In the genomic region with DNA sequence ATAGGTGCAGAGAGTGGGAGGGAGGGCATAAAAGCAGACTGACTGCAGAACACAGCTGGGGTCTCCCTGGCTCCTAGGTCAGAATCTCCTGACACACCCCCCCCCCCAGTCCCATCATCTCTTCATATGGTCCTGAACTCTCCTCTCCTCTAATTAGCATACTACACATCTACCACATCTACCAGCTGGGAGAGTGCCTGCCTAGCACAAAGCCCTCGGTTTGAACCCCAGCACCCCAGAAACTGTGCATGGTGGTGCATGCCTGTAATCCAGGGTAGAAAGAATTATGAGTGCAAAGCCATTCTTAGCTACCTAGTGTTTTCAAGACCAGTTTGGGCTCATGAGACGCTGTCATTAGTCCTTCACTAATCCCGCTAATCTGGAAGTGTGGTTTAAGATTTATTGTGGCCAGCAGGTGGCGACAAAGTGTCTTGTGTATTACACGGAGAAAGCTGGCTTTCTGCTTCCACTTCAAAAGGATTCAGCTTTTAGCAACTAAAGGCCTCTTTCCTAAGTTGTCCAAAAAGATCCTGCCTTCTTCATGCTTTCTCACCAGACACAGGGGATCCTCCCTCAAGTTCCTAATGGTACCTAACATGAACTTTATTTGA, we compare ENCODE assay signal across 9 mouse cellular contexts. TPM values are rescaled to one million over a fixed set of nuclear protein-coding genes. Genes with fewer than 3 reads are reported as not detected.
DNase-seq lines count a peak whose midpoint lies in the region; ATAC-seq and TF ChIP-seq lines count a peak whose summit lies in the region.
"Had no signal": no experiment of that assay in that cellular context is flagged by ENCODE, and none has a peak within 500 bp of the region (broad histone marks: within the 10 kb centered on the region; RNA-seq: fewer than 3 reads in every experiment).

No protein-coding gene starts in this region.

- H3K4me3 ChIP-seq in neural tube, embryonic 15.5 days (replicated peaks), result no peak overlapping the region
- H3K4me3 ChIP-seq in cerebellum, adult 2 months (replicated peaks; ENCODE audit: insufficient read depth, low read depth, low read length), result no peak overlapping the region
- no peak overlapping the region for H3K4me3 ChIP-seq in kidney, embryonic 14.5 days (ENCODE audit: low read length)
- no peak overlapping the region for H3K4me3 ChIP-seq in liver, adult 2 months (ENCODE audit: insufficient read depth, low read depth, low read length)
- no peak overlapping the region for H3K4me3 ChIP-seq in neural tube, embryonic 14.5 days (ENCODE audit: low read depth, low read length)
- no peak overlapping the region for H3K4me3 ChIP-seq in thymus, adult 2 months (ENCODE audit: control insufficient read depth, insufficient read depth, low read length)
- H3K4me3 ChIP-seq: embryonic facial prominence, embryonic 12.5 days had no signal

- H3K4me1 ChIP-seq in neural tube, embryonic 15.5 days, result no peaks in the 10 kb centered on the region
- no peaks in the 10 kb centered on the region for H3K4me1 ChIP-seq in cerebellum, adult 2 months (ENCODE audit: control insufficient read depth, insufficient read depth, low read length)
- H3K4me1 ChIP-seq in kidney, embryonic 14.5 days (ENCODE audit: control insufficient read depth, insufficient read depth, low read length), result no peaks in the 10 kb centered on the region
- no peaks in the 10 kb centered on the region for H3K4me1 ChIP-seq in liver, adult 2 months (ENCODE audit: control insufficient read depth, insufficient read depth, low read length)
- no peaks in the 10 kb centered on the region for H3K4me1 ChIP-seq in neural tube, embryonic 14.5 days (ENCODE audit: control insufficient read depth, insufficient read depth, low read length)
- no peaks in the 10 kb centered on the region for H3K4me1 ChIP-seq in thymus, adult 2 months (replicated peaks; ENCODE audit: control insufficient read depth, insufficient read depth, low read length)
- H3K4me1 ChIP-seq: embryonic facial prominence, embryonic 12.5 days had no signal

- WGBS in neural tube, embryonic 15.5 days, result 11% methylated on average over 5 of the region's 5 CpGs
- 12% methylated on average over 5 of the region's 5 CpGs for WGBS in cerebellum, adult 2 months
- 22% methylated on average over 5 of the region's 5 CpGs for WGBS in kidney, embryonic 14.5 days
- 14% methylated on average over 5 of the region's 5 CpGs for WGBS in liver, adult 2 months
- WGBS in neural tube, embryonic 14.5 days, result 12% methylated on average over 5 of the region's 5 CpGs
- WGBS in thymus, adult 2 months, result 4% methylated on average over 5 of the region's 5 CpGs

- peak; percentile 53 for DNase-seq in neural tube, embryonic 10.5 days (ENCODE audit: extremely low spot score, low spot score)
- peak; percentile 52 to 61 for DNase-seq in cerebellum, adult 2 months
- peak; percentile 52 to 92 for DNase-seq in frontal cortex, adult 2 months (ENCODE audit: extremely low spot score in 1 of 2, low spot score in 1 of 2)
- peak; percentile 49 for DNase-seq in liver, adult 2 months (ENCODE audit: extremely low read depth, low read depth, low spot score)
- peak; percentile 73 for DNase-seq in thymus, adult 2 months

- peaks cover 19% of the 10 kb centered on the region for H3K27me3 ChIP-seq in neural tube, embryonic 15.5 days (replicated peaks)
- H3K27me3 ChIP-seq in cerebellum, adult 2 months (ENCODE audit: control insufficient read depth, insufficient read depth, low read length), result no peaks in the 10 kb centered on the region
- H3K27me3 ChIP-seq in kidney, embryonic 14.5 days (ENCODE audit: control insufficient read depth, insufficient read depth, low read length), result peaks cover 11% of the 10 kb centered on the region; the same call in 1 of the 2 replicates
- H3K27me3 ChIP-seq in liver, adult 2 months (ENCODE audit: control insufficient read depth, insufficient read depth, low read length), result peaks cover 6% of the 10 kb centered on the region; the same call in 1 of the 2 replicates
- no peaks in the 10 kb centered on the region for H3K27me3 ChIP-seq in neural tube, embryonic 14.5 days (ENCODE audit: control insufficient read depth, insufficient read depth, low read length)
- H3K27me3 ChIP-seq in thymus, adult 2 months (ENCODE audit: control insufficient read depth, insufficient read depth, low read length), result peaks cover 3% of the 10 kb centered on the region; the same call in 1 of the 2 replicates

- no peak overlapping the region for H3K9ac ChIP-seq in neural tube, embryonic 15.5 days (replicated peaks)
- no peak overlapping the region for H3K9ac ChIP-seq in kidney, embryonic 14.5 days (ENCODE audit: low read depth, low read length)
- H3K9ac ChIP-seq in liver, adult 2 months (ENCODE audit: low read depth, low read length), result no peak overlapping the region
- H3K9ac ChIP-seq in neural tube, embryonic 14.5 days (replicated peaks; ENCODE audit: low read depth, low read length), result no peak overlapping the region
- H3K9ac ChIP-seq: embryonic facial prominence, embryonic 12.5 days had no signal

- H3K27ac ChIP-seq in neural tube, embryonic 15.5 days (replicated peaks), result no peak overlapping the region
- no peak overlapping the region for H3K27ac ChIP-seq in cerebellum, adult 2 months (ENCODE audit: insufficient read depth, low read length)
- H3K27ac ChIP-seq in kidney, embryonic 14.5 days (ENCODE audit: low read depth, low read length), result no peak overlapping the region
- no peak overlapping the region for H3K27ac ChIP-seq in liver, adult 2 months (replicated peaks; ENCODE audit: insufficient read depth, low read depth, low read length)
- H3K27ac ChIP-seq in neural tube, embryonic 14.5 days (ENCODE audit: low read depth, low read length), result no peak overlapping the region
- H3K27ac ChIP-seq in thymus, adult 2 months (ENCODE audit: control insufficient read depth, insufficient read depth, low read length), result no peak overlapping the region
- H3K27ac ChIP-seq: embryonic facial prominence, embryonic 12.5 days had no signal

- peak; percentile 42; the same call in 1 of the 2 replicates for TF ChIP-seq CTCF in cerebellum, adult 2 months (IDR thresholded peaks at IDR 0.05; ENCODE audit: borderline replicate concordance, insufficient read depth, low read depth, low read length)
- peak; percentile 25; the same call in 1 of the 2 replicates for TF ChIP-seq CTCF in liver, adult 2 months (IDR thresholded peaks at IDR 0.05; ENCODE audit: low read depth, low read length)
- no peak for TF ChIP-seq CTCF in thymus, adult 2 months (IDR thresholded peaks at IDR 0.05; ENCODE audit: borderline replicate concordance, control insufficient read depth, extremely low read depth, insufficient read depth, low read length, poor library complexity)

- H3K4me2 ChIP-seq in neural tube, embryonic 15.5 days, result no peak overlapping the region
- no peak overlapping the region for H3K4me2 ChIP-seq in kidney, embryonic 14.5 days (replicated peaks; ENCODE audit: low read depth, low read length)
- no peak overlapping the region for H3K4me2 ChIP-seq in neural tube, embryonic 14.5 days (ENCODE audit: low read depth, low read length)
- H3K4me2 ChIP-seq: embryonic facial prominence, embryonic 12.5 days had no signal

- H3K79me2 ChIP-seq in liver, adult 2 months (ENCODE audit: control insufficient read depth, insufficient read depth, low read length), result no peaks in the 10 kb centered on the region

- no peak; the same call in 1 of the 2 replicates for ATAC-seq in neural tube, embryonic 15.5 days (ENCODE audit: low FRiP score)
- 0 out of 2 replicates have a peak, but pooled peaks have one; percentile 55 for ATAC-seq in kidney, embryonic 14.5 days (ENCODE audit: low FRiP score, low TSS enrichment)
- peak; percentile 34 for ATAC-seq in neural tube, embryonic 14.5 days (ENCODE audit: low read depth)

- 0 out of 2 replicates have a peak, but pooled peaks cover under 1% of the 10 kb centered on the region for H3K9me3 ChIP-seq in neural tube, embryonic 15.5 days (replicated peaks)
- no peaks in the 10 kb centered on the region for H3K9me3 ChIP-seq in kidney, embryonic 14.5 days (ENCODE audit: control insufficient read depth, low read length)
- no peaks in the 10 kb centered on the region for H3K9me3 ChIP-seq in neural tube, embryonic 14.5 days (ENCODE audit: control insufficient read depth, low read length)
- H3K9me3 ChIP-seq: embryonic facial prominence, embryonic 12.5 days had no signal

- H3K36me3 ChIP-seq in neural tube, embryonic 15.5 days, result no peaks in the 10 kb centered on the region
- no peaks in the 10 kb centered on the region for H3K36me3 ChIP-seq in kidney, embryonic 14.5 days (ENCODE audit: control insufficient read depth, insufficient read depth, low read length)
- no peaks in the 10 kb centered on the region for H3K36me3 ChIP-seq in liver, adult 2 months (ENCODE audit: control insufficient read depth, insufficient read depth, low read length)
- H3K36me3 ChIP-seq in neural tube, embryonic 14.5 days (ENCODE audit: control insufficient read depth, insufficient read depth, low read length), result no peaks in the 10 kb centered on the region
- no peaks in the 10 kb centered on the region for H3K36me3 ChIP-seq in thymus, adult 2 months (ENCODE audit: control insufficient read depth, insufficient read depth, low read length)
- H3K36me3 ChIP-seq: embryonic facial prominence, embryonic 12.5 days had no signal

- TF ChIP-seq POLR2A in cerebellum, adult 2 months (IDR thresholded peaks at IDR 0.05; ENCODE audit: borderline replicate concordance, insufficient read depth, low read length), result no peak
- no peak for TF ChIP-seq POLR2A in liver, adult 2 months (IDR thresholded peaks at IDR 0.05; ENCODE audit: extremely low read depth, insufficient read depth, low read length)
- TF ChIP-seq POLR2A in thymus, adult 2 months (IDR thresholded peaks at IDR 0.05; ENCODE audit: control insufficient read depth, extremely low read depth, insufficient read depth, low read length, poor library complexity), result no peak

RNA-seq across cellular contexts. Expression of gene Tescl, which starts 2.1 kb away (rescaled TPM):
- 0.24 and 0.29 TPM in 2 replicates for polyA plus RNA-seq in neural tube, embryonic 15.5 days (2015; fragmentation: Nextera tagmentation; extraction: Ambion mirVana)
- 0.22 and 0.39 TPM in 2 replicates for polyA plus RNA-seq in cerebellum, adult 2 months (2012; rRNA removed)
- not detected in 2 replicates for polyA plus RNA-seq in frontal cortex, adult 2 months (2012; rRNA removed)
- 0.26 and 0.31 TPM in 2 replicates for polyA plus RNA-seq in kidney, embryonic 14.5 days (2014; fragmentation: Nextera tagmentation; extraction: Ambion mirVana)
- total RNA-seq in liver, adult 2 months (2014; rRNA removed), result not detected in 2 replicates
- not detected in 2 replicates for polyA plus RNA-seq in liver, adult 2 months (2012; rRNA removed)
- 0.32 and 0.99 TPM in 2 replicates for polyA plus RNA-seq in neural tube, embryonic 14.5 days (2014; fragmentation: Nextera tagmentation; extraction: Ambion mirVana)
- 0.12 TPM in 1 of 2 replicates, not detected in the other for polyA plus RNA-seq in thymus, adult 2 months (2012; rRNA removed)

RNA-seq across cellular contexts. Expression of gene Lypd5, which starts 13.2 kb away (rescaled TPM):
- 0.06 TPM in 1 of 2 replicates, not detected in the other for polyA plus RNA-seq in neural tube, embryonic 15.5 days (2015; fragmentation: Nextera tagmentation; extraction: Ambion mirVana)
- polyA plus RNA-seq in cerebellum, adult 2 months (2012; rRNA removed), result not detected in 2 replicates
- 0.04 TPM in 1 of 2 replicates, not detected in the other for polyA plus RNA-seq in frontal cortex, adult 2 months (2012; rRNA removed)
- not detected in 2 replicates for polyA plus RNA-seq in kidney, embryonic 14.5 days (2014; fragmentation: Nextera tagmentation; extraction: Ambion mirVana)
- total RNA-seq in liver, adult 2 months (2014; rRNA removed), result not detected in 2 replicates
- not detected in 2 replicates for polyA plus RNA-seq in liver, adult 2 months (2012; rRNA removed)
- polyA plus RNA-seq in neural tube, embryonic 14.5 days (2014; fragmentation: Nextera tagmentation; extraction: Ambion mirVana), result not detected in 2 replicates
- 0.85 and 1.00 TPM in 2 replicates for polyA plus RNA-seq in thymus, adult 2 months (2012; rRNA removed)
- polyA plus RNA-seq: embryonic facial prominence, embryonic 12.5 days had no signal

RNA-seq across cellular contexts. Expression of gene Zfp94, which starts 19.3 kb away (rescaled TPM):
- 20.0 and 20.2 TPM in 2 replicates for polyA plus RNA-seq in neural tube, embryonic 15.5 days (2015; fragmentation: Nextera tagmentation; extraction: Ambion mirVana)
- 18.2 and 18.3 TPM in 2 replicates for polyA plus RNA-seq in cerebellum, adult 2 months (2012; rRNA removed)
- 20.3 and 21.0 TPM in 2 replicates for polyA plus RNA-seq in frontal cortex, adult 2 months (2012; rRNA removed)
- 9.6 and 10.3 TPM in 2 replicates for polyA plus RNA-seq in kidney, embryonic 14.5 days (2014; fragmentation: Nextera tagmentation; extraction: Ambion mirVana)
- 2.4 and 2.8 TPM in 2 replicates for total RNA-seq in liver, adult 2 months (2014; rRNA removed)
- 2.6 and 3.3 TPM in 2 replicates for polyA plus RNA-seq in liver, adult 2 months (2012; rRNA removed)
- polyA plus RNA-seq in neural tube, embryonic 14.5 days (2014; fragmentation: Nextera tagmentation; extraction: Ambion mirVana), result 19.2 and 24.2 TPM in 2 replicates
- polyA plus RNA-seq in thymus, adult 2 months (2012; rRNA removed), result 6.2 and 6.8 TPM in 2 replicates

RNA-seq across cellular contexts. Expression of gene Kcnn4, which starts 34.3 kb away (rescaled TPM):
- 3.0 and 11.2 TPM in 2 replicates for polyA plus RNA-seq in neural tube, embryonic 15.5 days (2015; fragmentation: Nextera tagmentation; extraction: Ambion mirVana)
- 0.49 and 0.59 TPM in 2 replicates for polyA plus RNA-seq in cerebellum, adult 2 months (2012; rRNA removed)
- polyA plus RNA-seq in frontal cortex, adult 2 months (2012; rRNA removed), result 2.4 and 3.0 TPM in 2 replicates
- 2.6 and 3.3 TPM in 2 replicates for polyA plus RNA-seq in kidney, embryonic 14.5 days (2014; fragmentation: Nextera tagmentation; extraction: Ambion mirVana)
- total RNA-seq in liver, adult 2 months (2014; rRNA removed), result 0.20 and 0.83 TPM in 2 replicates
- 0.55 and 0.66 TPM in 2 replicates for polyA plus RNA-seq in liver, adult 2 months (2012; rRNA removed)
- polyA plus RNA-seq in neural tube, embryonic 14.5 days (2014; fragmentation: Nextera tagmentation; extraction: Ambion mirVana), result 2.0 and 2.1 TPM in 2 replicates
- 402 and 429 TPM in 2 replicates for polyA plus RNA-seq in thymus, adult 2 months (2012; rRNA removed)

RNA-seq across cellular contexts. Expression of gene Zfp61, which starts 34.8 kb away (rescaled TPM):
- 42.0 and 44.7 TPM in 2 replicates for polyA plus RNA-seq in neural tube, embryonic 15.5 days (2015; fragmentation: Nextera tagmentation; extraction: Ambion mirVana)
- polyA plus RNA-seq in cerebellum, adult 2 months (2012; rRNA removed), result 33.0 and 36.4 TPM in 2 replicates
- 27.5 and 28.7 TPM in 2 replicates for polyA plus RNA-seq in frontal cortex, adult 2 months (2012; rRNA removed)
- polyA plus RNA-seq in kidney, embryonic 14.5 days (2014; fragmentation: Nextera tagmentation; extraction: Ambion mirVana), result 31.3 and 39.5 TPM in 2 replicates
- 0.94 and 1.8 TPM in 2 replicates for total RNA-seq in liver, adult 2 months (2014; rRNA removed)
- 0.48 and 0.50 TPM in 2 replicates for polyA plus RNA-seq in liver, adult 2 months (2012; rRNA removed)
- polyA plus RNA-seq in neural tube, embryonic 14.5 days (2014; fragmentation: Nextera tagmentation; extraction: Ambion mirVana), result 37.3 and 39.6 TPM in 2 replicates
- 16.1 and 22.6 TPM in 2 replicates for polyA plus RNA-seq in thymus, adult 2 months (2012; rRNA removed)
